In genomic region chr9:83447176-83447575, GRCm38 (mm10) we compare ENCODE assay signal across 8 mouse cellular contexts. TPM values are rescaled to one million over a fixed set of nuclear protein-coding genes. Genes with fewer than 3 reads are reported as not detected.
A peak's percentile ranks its signal among the peaks of the same experiment; 100 is the strongest.
DNase-seq lines count a peak whose midpoint lies in the region; ATAC-seq and TF ChIP-seq lines count a peak whose summit lies in the region.

No protein-coding gene starts in this region.

- DNase-seq in lung, postnatal 0 days (ENCODE audit: low spot score): no peak
- no peak for DNase-seq in lung, postnatal 4 days
- no peak for DNase-seq in forebrain, postnatal 0 days
- no peak for DNase-seq in limb, embryonic 14.5 days (ENCODE audit: low spot score)
- DNase-seq in spleen, adult 12 weeks (ENCODE audit: low spot score): no peak
- DNase-seq in ovary, postnatal 14 days (ENCODE audit: low spot score): no peak
- no peak for DNase-seq in urinary bladder, postnatal 10 days (ENCODE audit: low spot score)

- H3K27me3 ChIP-seq in lung, postnatal 0 days (replicated peaks; ENCODE audit: insufficient read depth, low read length): no peaks in the 10 kb centered on the region
- no peaks in the 10 kb centered on the region for H3K27me3 ChIP-seq in forebrain, postnatal 0 days (ENCODE audit: insufficient read depth, low read length)
- no peaks in the 10 kb centered on the region for H3K27me3 ChIP-seq in limb, embryonic 14.5 days (ENCODE audit: control insufficient read depth, insufficient read depth, low read length)
- H3K27me3 ChIP-seq in stomach, embryonic 15.5 days (replicated peaks): no peaks in the 10 kb centered on the region

- H3K4me2 ChIP-seq in lung, postnatal 0 days (replicated peaks; ENCODE audit: low read depth, low read length): peak overlapping the region; percentile 61
- H3K4me2 ChIP-seq in forebrain, postnatal 0 days (ENCODE audit: low read depth): peak overlapping the region; percentile 74
- peak overlapping the region; percentile 67 for H3K4me2 ChIP-seq in limb, embryonic 14.5 days (replicated peaks; ENCODE audit: low read depth, low read length, severe bottlenecking)
- peak overlapping the region; percentile 74 for H3K4me2 ChIP-seq in stomach, embryonic 15.5 days

- no peak for TF ChIP-seq EP300 in lung, postnatal 0 days (IDR thresholded peaks at IDR 0.05)

- ATAC-seq in lung, postnatal 0 days: no peak
- 0 out of 2 replicates have a peak, but pooled peaks have one; percentile 16 for ATAC-seq in forebrain, postnatal 0 days
- ATAC-seq in limb, embryonic 14.5 days (ENCODE audit: low FRiP score, low read depth): no peak
- no peak for ATAC-seq in stomach, embryonic 15.5 days (ENCODE audit: insufficient read depth, low FRiP score, low read depth)

- no peaks in the 10 kb centered on the region for H3K36me3 ChIP-seq in lung, postnatal 0 days (ENCODE audit: insufficient read depth, low read length)
- H3K36me3 ChIP-seq in forebrain, postnatal 0 days (ENCODE audit: insufficient read depth): no peaks in the 10 kb centered on the region
- no peaks in the 10 kb centered on the region for H3K36me3 ChIP-seq in limb, embryonic 14.5 days (ENCODE audit: control insufficient read depth, insufficient read depth, low read length)
- H3K36me3 ChIP-seq in stomach, embryonic 15.5 days: no peaks in the 10 kb centered on the region

- no peak overlapping the region for H3K27ac ChIP-seq in lung, postnatal 0 days (ENCODE audit: low read length)
- no peak overlapping the region for H3K27ac ChIP-seq in forebrain, postnatal 0 days (ENCODE audit: low read depth, low read length)
- no peak overlapping the region for H3K27ac ChIP-seq in limb, embryonic 14.5 days (replicated peaks; ENCODE audit: low read depth, low read length)
- H3K27ac ChIP-seq in stomach, embryonic 15.5 days: no peak overlapping the region

- H3K9ac ChIP-seq in lung, postnatal 0 days (replicated peaks; ENCODE audit: low read depth): peak overlapping the region; percentile 32; the same call in 1 of the 2 replicates
- peak overlapping the region; percentile 61 for H3K9ac ChIP-seq in forebrain, postnatal 0 days
- no peak overlapping the region for H3K9ac ChIP-seq in limb, embryonic 14.5 days (ENCODE audit: low read depth, low read length, severe bottlenecking)
- no peak overlapping the region for H3K9ac ChIP-seq in stomach, embryonic 15.5 days

- no peaks in the 10 kb centered on the region for H3K9me3 ChIP-seq in lung, postnatal 0 days (ENCODE audit: low read length)
- H3K9me3 ChIP-seq in forebrain, postnatal 0 days (ENCODE audit: low read length): no peaks in the 10 kb centered on the region
- no peaks in the 10 kb centered on the region for H3K9me3 ChIP-seq in limb, embryonic 14.5 days (ENCODE audit: control insufficient read depth, low read length)
- H3K9me3 ChIP-seq in stomach, embryonic 15.5 days: no peaks in the 10 kb centered on the region

- 49% methylated on average over 9 of the region's 9 CpGs for WGBS in lung, postnatal 0 days
- WGBS in forebrain, postnatal 0 days: 79% methylated on average over 9 of the region's 9 CpGs
- WGBS in limb, embryonic 14.5 days: 65% methylated on average over 9 of the region's 9 CpGs
- WGBS in stomach, embryonic 15.5 days: 59% methylated on average over 9 of the region's 9 CpGs

- TF ChIP-seq CTCF in lung, postnatal 0 days (IDR thresholded peaks at IDR 0.05): no peak
- TF ChIP-seq CTCF in forebrain, postnatal 0 days (IDR thresholded peaks at IDR 0.05; ENCODE audit: low read depth): no peak

- H3K4me1 ChIP-seq in lung, postnatal 0 days (ENCODE audit: insufficient read depth, low read depth, low read length): peaks cover 6% of the 10 kb centered on the region; the same call in 1 of the 2 replicates
- H3K4me1 ChIP-seq in forebrain, postnatal 0 days (ENCODE audit: insufficient read depth): 0 out of 2 replicates have a peak, but pooled peaks cover 8% of the 10 kb centered on the region
- H3K4me1 ChIP-seq in limb, embryonic 14.5 days (ENCODE audit: control insufficient read depth, insufficient read depth, low read length): no peaks in the 10 kb centered on the region
- peaks cover 5% of the 10 kb centered on the region; the same call in 1 of the 2 replicates for H3K4me1 ChIP-seq in stomach, embryonic 15.5 days

- no peak for TF ChIP-seq POLR2A in limb, embryonic 14.5 days (IDR thresholded peaks at IDR 0.05; ENCODE audit: borderline replicate concordance, extremely low read depth, insufficient read depth, insufficient read length)

- peak overlapping the region; percentile 43 for H3K4me3 ChIP-seq in lung, postnatal 0 days (ENCODE audit: low read depth, low read length)
- H3K4me3 ChIP-seq in forebrain, postnatal 0 days (ENCODE audit: low read depth, low read length): peak overlapping the region; percentile 44
- H3K4me3 ChIP-seq in limb, embryonic 14.5 days (replicated peaks; ENCODE audit: low read length): peak overlapping the region; percentile 41
- H3K4me3 ChIP-seq in stomach, embryonic 15.5 days (replicated peaks): peak overlapping the region; percentile 48

RNA-seq across cellular contexts. Expression of gene Lca5, which starts 6.2 kb away (rescaled TPM):
- polyA plus RNA-seq in lung, postnatal 0 days (2015; fragmentation: Nextera tagmentation; extraction: Ambion mirVana): 7.9 and 9.6 TPM in 2 replicates
- total RNA-seq in forebrain, postnatal 0 days (2014; rRNA removed): 26.2 and 34.1 TPM in 2 replicates
- polyA plus RNA-seq in forebrain, postnatal 0 days (2015; fragmentation: Nextera tagmentation; extraction: Ambion mirVana): 7.0 and 11.5 TPM in 2 replicates
- polyA plus RNA-seq in limb, embryonic 14.5 days (2012; rRNA removed): 8.0 and 11.7 TPM in 2 replicates
- 17.9 and 19.7 TPM in 2 replicates for polyA plus RNA-seq in limb, embryonic 14.5 days (2014; fragmentation: Nextera tagmentation; extraction: Ambion mirVana)
- polyA plus RNA-seq in stomach, embryonic 15.5 days (2015; fragmentation: Nextera tagmentation; extraction: Ambion mirVana): 12.0 and 12.2 TPM in 2 replicates

Comparison
In these comparisons a context has a peak if more than half of its experiments do, and no peak if none do; other contexts are left out.
1. H3K9ac ChIP-seq: peak in lung, postnatal 0 days (single experiment) and forebrain, postnatal 0 days (single experiment); none in limb, embryonic 14.5 days (single experiment) and stomach, embryonic 15.5 days (single experiment).
2. Peak in every context shown above with its lines, with median percentiles within 50 percentile points of each other: H3K4me2 ChIP-seq and H3K4me3 ChIP-seq.